Mouse (Mus musculus): ENCODE results near the gene Uevld.
"Not testable (repeated sequence)": the region's sequence is repeated elsewhere in the genome, so short reads cannot be mapped to it uniquely, and the experiment has no call there.

The Uevld gene

GRCm38 (mm10) chr7:46957831-46958691 lies at the start of gene Uevld:
Uevld (minus strand) TSS chr7:46958527.
- DNase-seq (ENCODE audit: low spot score), result peak; percentile 73

DNA sequence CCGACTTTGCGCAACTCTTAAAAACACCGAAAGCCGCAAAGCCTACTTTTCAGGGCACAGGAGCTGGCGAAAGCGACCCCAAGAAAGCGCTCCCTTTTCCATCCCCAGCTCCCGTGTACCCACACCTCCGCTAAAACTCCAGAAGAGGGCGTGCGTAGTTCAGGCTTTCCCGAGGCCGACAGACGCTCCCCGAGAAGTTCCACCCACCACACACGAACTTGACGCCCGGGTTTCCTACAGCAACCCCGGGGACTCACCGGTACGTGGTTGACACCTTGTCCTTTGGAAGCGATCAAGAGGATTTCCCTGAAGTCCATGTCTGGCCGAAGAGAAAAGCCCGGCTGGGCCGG lies 49.5 kb upstream of the Uevld start:
- DNase-seq (ENCODE audit: low spot score), result no peak

GRCm38 (mm10) chr7:47007109-47007780 lies 48.9 kb upstream of the Uevld start:
- DNase-seq (ENCODE audit: low spot score), result peak; percentile 26

DNA sequence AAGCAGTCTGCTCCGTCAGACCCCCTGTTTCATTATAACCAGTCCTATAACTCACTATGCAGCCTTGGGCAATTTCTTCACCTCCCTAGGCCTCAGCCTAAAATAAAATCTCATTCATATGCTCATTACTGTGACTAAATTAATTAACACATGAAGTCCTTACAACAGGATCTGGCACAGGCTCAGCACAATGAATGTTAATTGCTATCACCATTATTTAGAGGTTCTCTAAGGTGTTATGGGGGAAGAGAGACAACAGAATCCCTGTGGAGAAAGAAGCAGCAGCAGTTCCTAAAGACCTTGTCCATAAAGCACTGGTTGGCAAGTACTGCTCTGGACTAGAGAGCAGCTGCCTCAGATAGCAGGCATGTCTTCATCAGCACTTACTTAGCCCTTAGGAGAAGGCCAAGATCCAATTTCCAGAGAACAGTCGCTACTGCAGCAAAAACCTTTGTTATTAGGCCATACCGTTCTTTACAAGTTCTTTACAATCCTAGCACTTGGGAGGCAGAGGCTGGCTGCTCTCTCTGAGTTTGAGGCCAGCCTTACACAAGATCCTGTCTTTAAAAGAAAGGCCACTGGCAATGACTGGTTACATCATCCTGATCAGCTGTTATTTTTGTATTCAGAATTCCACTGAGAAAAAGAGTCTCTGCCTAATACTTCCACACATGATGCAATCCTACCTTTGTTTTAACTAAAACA lies 45.2 kb upstream of the Uevld start:
- no peak for DNase-seq (ENCODE audit: low spot score)

DNA sequence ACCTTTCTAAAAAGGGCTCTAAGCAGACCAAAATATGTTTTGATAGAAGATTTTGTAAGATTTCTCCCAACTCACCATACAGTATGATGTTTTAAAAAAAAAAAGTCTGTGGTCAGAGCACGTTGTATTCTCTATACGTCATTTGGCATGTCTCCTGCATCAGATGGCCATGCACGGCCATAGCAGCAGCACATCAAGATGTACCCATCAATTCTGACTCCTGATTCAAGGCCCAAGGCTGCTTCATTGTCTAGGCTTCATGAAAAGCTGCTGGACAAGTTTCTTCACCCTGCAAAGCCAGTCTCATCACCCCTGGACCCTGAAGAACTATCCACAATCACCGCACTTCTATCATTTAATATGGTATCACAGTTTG lies 43.6 kb upstream of the Uevld start:
- DNase-seq (ENCODE audit: low spot score), result no peak

DNA sequence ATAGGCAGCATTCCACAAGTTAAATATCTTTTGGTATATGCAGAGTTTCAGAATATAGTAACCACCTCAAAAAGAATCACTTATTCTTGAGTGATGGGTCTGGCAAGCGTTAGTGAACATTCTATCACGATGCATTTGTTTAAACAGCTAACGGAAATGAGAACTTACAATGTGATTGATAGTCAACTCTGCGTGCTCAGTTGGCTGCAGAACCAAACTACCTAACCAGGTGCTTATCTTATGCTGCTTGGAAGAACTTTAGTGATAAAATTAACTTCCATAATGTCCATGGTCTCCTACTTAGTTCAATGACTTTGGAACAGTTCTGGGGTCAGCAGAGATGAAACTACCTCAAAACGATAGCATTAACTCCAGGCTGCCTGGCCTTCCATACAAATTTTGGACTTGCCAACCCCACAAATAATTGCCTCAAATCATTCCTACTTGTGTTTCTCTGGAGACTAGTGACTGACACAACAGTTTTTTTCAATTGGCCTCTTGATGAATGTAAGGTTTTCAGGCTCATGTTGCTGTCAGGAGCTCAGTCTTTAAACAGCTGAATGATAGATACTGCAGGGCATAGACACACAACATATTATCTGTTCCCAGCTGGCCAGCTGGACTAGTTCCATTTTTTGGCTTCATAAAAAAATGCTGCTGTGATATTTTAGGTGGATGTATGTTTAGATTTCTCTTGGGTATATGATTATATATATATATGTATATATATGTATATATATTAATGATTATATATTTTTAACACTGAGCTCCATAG lies 43.0 kb upstream of the Uevld start:
- DNase-seq (ENCODE audit: low spot score), result no peak

GRCm38 (mm10) chr7:47000644-47000983 lies 42.3 kb upstream of the Uevld start:
- no peak for DNase-seq (ENCODE audit: low spot score)

DNA sequence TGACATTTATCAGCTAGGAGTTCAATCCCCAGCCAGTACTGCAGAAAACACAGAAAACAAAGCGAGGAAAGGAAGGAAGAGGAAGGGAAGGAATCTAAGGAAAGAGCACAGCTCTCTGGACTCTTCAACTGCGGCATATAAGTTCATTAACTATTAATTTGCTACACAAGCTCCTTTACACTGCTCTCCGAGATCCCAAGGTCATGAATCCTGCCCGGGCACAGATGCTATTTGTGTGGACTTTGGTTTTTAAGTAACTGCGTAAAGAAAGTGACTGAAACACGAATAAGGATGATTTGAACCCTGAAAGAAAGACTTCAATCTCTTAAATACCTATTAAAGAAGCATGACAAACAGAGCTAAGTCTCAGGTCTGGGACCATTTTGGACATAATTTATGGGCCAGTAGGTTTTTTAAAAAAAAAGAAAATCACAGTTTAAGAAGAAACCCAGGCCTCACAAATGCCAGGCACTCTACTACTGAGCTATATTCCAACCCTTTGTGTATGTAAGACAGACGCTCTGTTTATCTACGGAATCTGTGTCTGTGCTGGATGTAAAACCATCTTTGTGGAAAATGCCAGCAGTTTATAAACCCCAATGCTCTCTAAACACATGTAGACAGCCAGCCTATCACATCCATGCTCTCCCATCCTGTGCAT lies 41.8 kb upstream of the Uevld start:
- DNase-seq (ENCODE audit: low spot score), result no peak

DNA sequence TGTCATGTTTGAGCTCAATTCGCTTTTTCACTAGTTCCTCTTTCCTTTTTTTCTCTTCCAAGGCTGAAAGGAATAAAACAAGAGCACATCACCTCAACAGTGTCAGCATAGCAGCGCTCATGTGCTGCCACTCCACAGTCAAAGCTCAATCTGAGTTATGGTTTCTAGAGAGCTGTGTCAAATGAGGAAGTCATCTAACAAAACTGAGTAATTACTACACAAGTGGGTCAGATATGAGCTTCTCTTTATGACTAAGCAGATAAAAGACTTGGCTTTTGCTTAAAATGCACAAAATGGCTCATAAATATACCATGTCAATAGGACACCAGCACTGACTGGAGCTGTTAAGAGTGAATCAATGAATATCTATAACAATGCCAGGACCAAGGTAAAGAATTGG lies 40.6 kb upstream of the Uevld start:
- DNase-seq (ENCODE audit: low spot score), result no peak

DNA sequence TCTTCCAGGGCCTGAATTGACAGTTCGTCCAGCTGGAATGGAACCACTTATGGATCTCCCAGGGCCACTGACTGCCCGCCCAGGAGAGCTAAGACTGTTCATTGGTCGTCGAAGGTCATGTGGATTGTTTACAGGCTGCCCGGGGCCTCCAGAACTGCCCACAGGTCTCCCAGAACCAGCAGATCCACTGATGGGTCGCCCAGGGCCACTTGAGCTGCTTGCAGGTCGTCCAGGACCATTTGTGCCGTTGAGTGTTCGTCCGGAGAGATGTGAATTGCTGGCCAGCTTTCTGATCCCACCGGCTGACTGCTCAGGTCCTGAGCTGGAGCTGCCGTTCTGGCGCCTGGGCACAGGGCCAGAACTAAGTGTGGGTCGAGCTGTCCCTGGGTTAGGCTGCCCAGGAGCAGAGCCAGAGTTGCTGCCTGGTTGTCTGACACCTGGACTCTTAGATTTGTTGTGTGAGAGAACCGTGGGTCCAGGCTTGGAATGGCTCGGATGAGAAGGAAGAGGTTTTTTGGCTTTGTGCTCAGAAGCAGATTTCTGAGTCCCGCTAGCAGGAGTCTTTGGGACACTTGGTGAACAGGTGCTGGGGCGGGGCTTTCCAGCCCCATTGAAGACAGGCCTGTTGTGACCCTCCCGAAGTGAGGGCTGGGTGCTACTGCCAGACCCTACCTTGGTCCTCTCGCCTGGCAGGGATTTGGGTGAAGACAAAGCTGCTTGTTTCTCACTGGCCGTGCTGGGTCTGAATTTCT lies 39.5 kb upstream of the Uevld start:
- DNase-seq (ENCODE audit: low spot score), result no peak

GRCm38 (mm10) chr7:46997008-46997407 lies 38.7 kb upstream of the Uevld start:
- no peak for DNase-seq (ENCODE audit: low spot score)

- no peak for DNase-seq (ENCODE audit: low spot score)
Measured at GRCm38 (mm10) chr7:46995558-46995957, 37.2 kb upstream of the Uevld start.

DNA sequence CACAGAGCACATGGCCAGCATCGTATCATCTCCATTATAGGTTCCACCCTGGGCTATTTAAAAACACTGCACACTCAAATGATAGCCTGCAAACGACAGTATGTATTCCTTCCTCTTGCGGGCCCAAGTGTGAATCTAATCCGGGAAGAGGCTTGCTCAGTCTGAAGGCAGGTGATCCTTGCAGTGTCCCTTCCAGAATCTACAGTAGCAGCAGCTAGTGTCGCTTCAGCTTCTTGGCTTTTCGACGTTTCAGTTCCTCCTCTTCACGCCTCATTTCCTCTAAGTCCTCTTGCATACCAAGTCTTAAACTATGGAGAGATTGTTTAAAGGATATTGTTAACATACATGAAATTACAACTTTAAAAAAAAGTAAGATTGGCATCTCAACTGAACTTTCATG lies 34.8 kb upstream of the Uevld start:
- no peak for DNase-seq (ENCODE audit: low spot score)

DNA sequence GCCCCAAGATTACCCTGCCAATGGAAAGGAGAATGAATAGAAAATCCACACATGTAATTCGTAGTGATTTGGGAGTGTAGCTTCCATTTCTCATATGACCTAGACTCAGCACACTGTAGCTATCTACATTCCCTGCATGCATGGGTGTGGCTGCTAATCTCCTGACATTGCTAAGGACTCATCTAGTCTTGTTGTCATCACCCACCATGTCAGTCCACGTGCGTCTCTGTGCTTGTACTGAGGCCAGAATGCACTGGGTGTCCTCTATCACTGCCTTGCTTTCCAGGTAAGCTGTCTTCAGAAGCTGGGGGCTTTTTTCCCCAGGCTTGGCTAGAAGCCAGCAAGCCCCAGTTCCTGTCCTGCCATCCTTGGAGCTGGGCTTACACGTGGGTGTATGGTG lies 31.1 kb upstream of the Uevld start:
- not testable (repeated sequence) for DNase-seq (ENCODE audit: low spot score)

DNA sequence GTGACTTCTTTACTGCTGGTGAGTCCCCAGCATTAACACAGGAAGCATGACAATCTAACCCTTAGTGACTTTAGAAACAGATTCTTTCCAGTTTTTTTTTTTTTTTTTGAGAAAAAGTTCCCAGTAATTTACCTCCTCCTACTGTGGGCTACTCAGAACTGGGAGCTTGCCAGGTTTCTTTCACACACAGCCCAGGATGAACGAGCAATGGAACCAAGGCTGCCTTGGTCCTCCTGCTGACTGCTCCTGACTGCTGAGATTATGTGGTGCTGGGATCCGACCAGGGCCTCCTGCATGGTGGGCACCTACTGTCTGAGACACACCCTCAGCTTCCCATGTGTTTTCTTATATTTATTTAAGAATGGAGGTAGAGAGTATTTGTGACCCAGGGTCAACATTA lies 28.7 kb upstream of the Uevld start:
- no peak for DNase-seq (ENCODE audit: low spot score)

GRCm38 (mm10) chr7:46986646-46987045 lies 28.3 kb upstream of the Uevld start:
- no peak for DNase-seq (ENCODE audit: low spot score)

DNA sequence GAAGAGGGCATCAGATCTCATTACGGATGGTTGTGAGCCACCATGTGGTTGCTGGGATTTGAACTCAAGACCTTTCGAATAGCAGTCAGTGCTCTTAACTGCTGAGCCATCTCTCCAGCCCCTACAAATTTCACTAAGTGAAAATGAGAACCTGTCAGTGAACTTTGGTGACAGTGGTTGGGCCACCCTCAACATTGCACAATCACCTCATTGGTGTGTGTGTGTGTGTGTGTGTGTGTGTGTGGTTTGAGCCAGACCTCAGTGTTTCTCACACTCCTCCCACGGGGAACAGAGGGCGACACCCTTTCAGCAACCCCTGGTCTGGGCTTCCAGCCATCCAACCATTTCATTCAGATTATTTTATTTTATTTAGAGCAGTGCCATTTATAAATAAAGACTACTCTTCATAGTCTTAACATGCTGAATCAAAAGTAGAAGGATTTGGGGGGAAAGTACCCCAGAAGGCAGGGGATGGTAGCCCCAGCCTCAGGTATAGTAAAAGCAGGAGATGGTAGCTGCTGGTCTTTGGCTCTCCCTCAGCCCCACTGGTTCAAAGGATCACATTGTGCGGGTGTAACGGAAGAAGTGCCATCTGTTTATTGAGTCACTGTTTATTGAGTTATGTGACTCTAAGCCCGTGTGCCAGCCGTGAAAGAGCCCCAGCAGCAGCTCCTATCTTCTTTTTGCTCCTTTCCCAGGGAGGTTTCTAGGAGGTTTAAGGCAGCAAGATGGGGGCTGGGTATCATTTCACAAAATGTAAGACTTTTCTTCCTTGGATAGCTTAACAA lies 27.6 kb upstream of the Uevld start:
- no peak for DNase-seq (ENCODE audit: low spot score)

GRCm38 (mm10) chr7:46983280-46983679 lies 25.0 kb upstream of the Uevld start, which contains the start of gene Gm9999:
Gm9999 (plus strand) TSS chr7:46983580.
- no peak for DNase-seq (ENCODE audit: low spot score)

- no peak for DNase-seq (ENCODE audit: low spot score)
Measured at GRCm38 (mm10) chr7:46975456-46975855, 17.1 kb upstream of the Uevld start.

DNA sequence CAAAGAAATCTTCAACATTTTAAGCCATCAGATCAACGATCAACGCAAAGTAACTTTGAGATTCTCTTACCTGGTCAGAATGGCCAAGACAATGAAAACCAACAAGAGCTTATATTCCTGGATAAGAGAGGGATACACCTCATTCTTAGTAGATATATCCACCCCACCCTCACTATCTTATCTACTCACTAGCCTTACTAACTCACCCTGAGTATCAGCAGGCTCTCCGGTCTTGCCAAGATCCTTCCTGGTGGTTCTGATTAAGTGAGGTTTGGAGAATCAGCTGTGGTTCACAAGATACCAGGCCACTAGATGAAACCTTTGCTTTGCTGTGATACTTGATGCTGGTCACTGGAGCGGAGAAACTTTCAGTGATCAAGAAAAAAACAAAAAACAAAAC lies 16.3 kb upstream of the Uevld start:
- DNase-seq (ENCODE audit: low spot score), result no peak

All from T-cell, adult 2 months (primary cell).